In the genomic region with DNA sequence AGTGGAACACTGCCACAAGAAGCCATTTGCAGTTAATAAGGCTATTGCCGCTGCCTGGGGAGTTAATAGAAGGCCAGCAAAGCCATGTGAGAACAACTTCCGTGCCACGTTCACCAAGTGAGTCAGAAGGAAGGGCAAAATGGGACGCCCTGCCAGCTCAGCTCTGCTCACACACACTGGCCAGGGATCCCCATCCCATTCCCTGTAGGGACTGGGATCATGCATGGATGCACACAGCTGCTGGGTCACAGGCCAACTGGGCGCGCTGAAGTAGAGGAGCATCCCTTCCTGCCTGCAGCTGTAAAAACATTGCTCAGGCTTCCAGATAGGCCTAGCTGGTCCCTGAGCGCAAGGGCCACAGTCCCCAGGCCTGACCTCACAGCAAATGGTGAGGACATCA, we compare ENCODE assay signal across 11 mouse cellular contexts.
DNase-seq lines count a peak whose midpoint lies in the region; ATAC-seq lines count a peak whose summit lies in the region.
"Had no signal": no experiment of that assay in that cellular context is flagged by ENCODE, and none has a peak within 500 bp of the region (broad histone marks: within the 10 kb centered on the region; RNA-seq: fewer than 3 reads in every experiment).

No protein-coding gene starts in this region.

- H3K9me3 ChIP-seq in hindbrain, embryonic 11.5 days (ENCODE audit: control insufficient read depth, low read length) = no peaks in the 10 kb centered on the region
- no peaks in the 10 kb centered on the region for H3K9me3 ChIP-seq in hindbrain, embryonic 13.5 days

- no peak overlapping the region for H3K27ac ChIP-seq in hindbrain, embryonic 11.5 days (ENCODE audit: low read depth, low read length)
- H3K27ac ChIP-seq in hindbrain, embryonic 13.5 days = no peak overlapping the region
- H3K27ac ChIP-seq: left cerebral cortex, adult 2 months had no signal

- no peak overlapping the region for H3K4me2 ChIP-seq in hindbrain, embryonic 11.5 days (replicated peaks; ENCODE audit: low read depth, low read length)
- no peak overlapping the region for H3K4me2 ChIP-seq in hindbrain, embryonic 13.5 days

- no peak overlapping the region for H3K9ac ChIP-seq in hindbrain, embryonic 11.5 days (ENCODE audit: low read depth, low read length)
- no peak overlapping the region for H3K9ac ChIP-seq in hindbrain, embryonic 13.5 days

- 61% methylated on average over 7 of the region's 7 CpGs for WGBS in hindbrain, embryonic 11.5 days
- WGBS in hindbrain, embryonic 13.5 days = 53% methylated on average over 7 of the region's 7 CpGs

- no peak overlapping the region for H3K4me3 ChIP-seq in hindbrain, embryonic 11.5 days (ENCODE audit: low read depth, low read length)
- no peak overlapping the region for H3K4me3 ChIP-seq in hindbrain, embryonic 13.5 days
- H3K4me3 ChIP-seq: left cerebral cortex, adult 2 months; myocyte had no signal

- H3K27me3 ChIP-seq in hindbrain, embryonic 11.5 days (ENCODE audit: control insufficient read depth, insufficient read depth, low read length) = no peaks in the 10 kb centered on the region
- H3K27me3 ChIP-seq in hindbrain, embryonic 13.5 days = no peaks in the 10 kb centered on the region

- H3K4me1 ChIP-seq in hindbrain, embryonic 11.5 days (replicated peaks; ENCODE audit: control insufficient read depth, insufficient read depth, low read length) = no peaks in the 10 kb centered on the region
- peaks cover 7% of the 10 kb centered on the region for H3K4me1 ChIP-seq in hindbrain, embryonic 13.5 days (replicated peaks)

- H3K36me3 ChIP-seq in hindbrain, embryonic 11.5 days (ENCODE audit: control insufficient read depth, insufficient read depth, low read length) = no peaks in the 10 kb centered on the region
- no peaks in the 10 kb centered on the region for H3K36me3 ChIP-seq in hindbrain, embryonic 13.5 days

- peak; percentile 3 for DNase-seq in hindbrain, embryonic 11.5 days (ENCODE audit: low spot score)
- DNase-seq in cerebellum, adult 9-10 months = peak; percentile 14
- peak; percentile 80 for DNase-seq in gastrocnemius, postnatal 25 days
- peak; percentile 21 for DNase-seq in kidney, postnatal 14 days
- DNase-seq in adrenal gland, adult 18-20 months (ENCODE audit: low spot score in 2 of 2) = no peak
- DNase-seq in urinary bladder, postnatal 14 days (ENCODE audit: low spot score) = no peak
- no peak for DNase-seq in thymus, postnatal 25 days
- DNase-seq: thymus, adult 2 months had no signal

- no peak for ATAC-seq in hindbrain, embryonic 11.5 days (ENCODE audit: low FRiP score)
- no peak for ATAC-seq in hindbrain, embryonic 13.5 days (ENCODE audit: low FRiP score)

Comparison
In these comparisons a context has a peak if more than half of its experiments do, and no peak if none do; other contexts are left out.
1. DNase-seq: peak in hindbrain, embryonic 11.5 days (single experiment), cerebellum, adult 9-10 months (single experiment), gastrocnemius, postnatal 25 days (single experiment) and kidney, postnatal 14 days (single experiment); none in adrenal gland, adult 18-20 months (0 of 2), urinary bladder, postnatal 14 days (single experiment) and thymus, postnatal 25 days (single experiment).